Mouse (Mus musculus): ENCODE data around the gene Diaph2. TPM values are rescaled to one million over a fixed set of nuclear protein-coding genes. Genes with fewer than 3 reads are reported as not detected.

Diaph2 gene
- polyA plus RNA-seq, 1 experiment from 2014 or later: 4.3 TPM

DNA sequence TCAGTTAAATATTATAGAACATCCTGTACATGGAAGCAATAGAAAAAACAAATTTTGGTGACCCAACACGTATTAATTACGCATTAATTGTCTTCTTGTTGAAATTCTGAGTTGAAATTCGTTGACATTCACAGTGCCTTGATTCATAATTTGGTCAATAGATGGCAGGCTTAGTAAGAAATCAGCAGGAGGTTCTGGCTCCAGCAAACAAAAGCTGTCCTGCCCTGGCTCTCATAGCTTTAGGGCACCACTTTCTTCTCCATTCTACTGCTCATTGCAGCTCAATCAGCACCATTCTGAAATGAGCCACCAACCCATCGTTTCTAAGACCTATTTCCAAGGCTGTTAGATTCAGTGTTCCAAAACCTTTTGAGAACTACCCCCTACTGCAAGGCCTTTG is 225.3 kb downstream of the Diaph2 start:
- Histone ChIP-seq H3K9ac (ENCODE audit: low read depth, low read length) (no peak overlapping the region), H3K4me3 (ENCODE audit: low read depth, low read length) (no peak overlapping the region), H3K4me2 (no peak overlapping the region), H3K36me3 (ENCODE audit: control insufficient read depth, insufficient read depth, low read length) (no peaks in the 10 kb centered on the region), H3K4me1 (ENCODE audit: control insufficient read depth, insufficient read depth, low read length) (no peaks in the 10 kb centered on the region), H3K27ac (ENCODE audit: low read depth, low read length) (no peak overlapping the region), H3K27me3 (ENCODE audit: control insufficient read depth, insufficient read depth, low read length) (no peaks in the 10 kb centered on the region), H3K9me3 (replicated peaks; ENCODE audit: control insufficient read depth, low read length) (no peaks in the 10 kb centered on the region)
- no peak for ATAC-seq (replicated peaks; ENCODE audit: insufficient number of reproducible peaks, low FRiP score, low TSS enrichment)
- WGBS (ENCODE audit: insufficient replicate concordance): 57% methylated on average over 4 of the region's 4 CpGs

- ATAC-seq (replicated peaks; ENCODE audit: insufficient number of reproducible peaks, low FRiP score, low TSS enrichment): no peak
- Histone ChIP-seq H3K4me1 (ENCODE audit: control insufficient read depth, insufficient read depth, low read length) (no peaks in the 10 kb centered on the region), H3K9me3 (replicated peaks; ENCODE audit: control insufficient read depth, low read length) (no peaks in the 10 kb centered on the region), H3K27ac (ENCODE audit: low read depth, low read length) (no peak overlapping the region), H3K9ac (ENCODE audit: low read depth, low read length) (no peak overlapping the region), H3K4me3 (ENCODE audit: low read depth, low read length) (no peak overlapping the region), H3K27me3 (ENCODE audit: control insufficient read depth, insufficient read depth, low read length) (no peaks in the 10 kb centered on the region), H3K36me3 (ENCODE audit: control insufficient read depth, insufficient read depth, low read length) (no peaks in the 10 kb centered on the region), H3K4me2 (no peak overlapping the region)
Observed at GRCm38 (mm10) chrX:130008210-130008609, 258.7 kb downstream of the Diaph2 start.

- WGBS (ENCODE audit: insufficient replicate concordance): 59% methylated on average over 1 of the region's 1 CpGs
- H3K27ac ChIP-seq (ENCODE audit: low read depth, low read length): no peak overlapping the region
- H3K9me3 ChIP-seq (replicated peaks; ENCODE audit: control insufficient read depth, low read length): no peaks in the 10 kb centered on the region
- H3K4me2 ChIP-seq: no peak overlapping the region
- no peak overlapping the region for H3K9ac ChIP-seq (ENCODE audit: low read depth, low read length)
- H3K4me1 ChIP-seq (ENCODE audit: control insufficient read depth, insufficient read depth, low read length): no peaks in the 10 kb centered on the region
- no peaks in the 10 kb centered on the region for H3K36me3 ChIP-seq (ENCODE audit: control insufficient read depth, insufficient read depth, low read length)
- ATAC-seq (replicated peaks; ENCODE audit: insufficient number of reproducible peaks, low FRiP score, low TSS enrichment): no peak
- no peak overlapping the region for H3K4me3 ChIP-seq (ENCODE audit: low read depth, low read length)
- no peaks in the 10 kb centered on the region for H3K27me3 ChIP-seq (ENCODE audit: control insufficient read depth, insufficient read depth, low read length)
Observed at GRCm38 (mm10) chrX:130019735-130020134, 270.2 kb downstream of the Diaph2 start.

DNA sequence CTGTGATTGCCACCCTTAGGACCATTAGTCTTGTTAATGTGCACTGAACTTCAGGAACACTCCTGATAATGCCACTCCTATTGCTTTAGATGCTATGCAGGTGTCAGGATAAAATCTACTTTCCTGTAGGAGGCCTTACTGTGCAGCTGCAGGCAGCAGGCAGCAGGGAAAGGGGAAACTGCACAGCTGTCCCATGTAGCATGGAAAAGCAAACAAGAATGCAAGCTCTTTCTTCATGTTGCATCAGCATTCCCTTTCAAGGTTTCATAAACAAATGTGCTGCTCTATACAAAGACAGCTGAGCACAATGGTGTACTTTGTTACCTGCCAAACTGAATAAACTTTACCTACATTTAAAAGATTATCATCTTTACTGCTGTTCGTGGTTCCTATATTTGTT is 295.0 kb downstream of the Diaph2 start:
- Histone ChIP-seq H3K4me1 (ENCODE audit: control insufficient read depth, insufficient read depth, low read length) (no peaks in the 10 kb centered on the region), H3K27me3 (ENCODE audit: control insufficient read depth, insufficient read depth, low read length) (no peaks in the 10 kb centered on the region), H3K27ac (ENCODE audit: low read depth, low read length) (no peak overlapping the region), H3K36me3 (ENCODE audit: control insufficient read depth, insufficient read depth, low read length) (no peaks in the 10 kb centered on the region), H3K4me2 (no peak overlapping the region), H3K4me3 (ENCODE audit: low read depth, low read length) (no peak overlapping the region), H3K9me3 (replicated peaks; ENCODE audit: control insufficient read depth, low read length) (no peaks in the 10 kb centered on the region), H3K9ac (ENCODE audit: low read depth, low read length) (no peak overlapping the region)
- WGBS (ENCODE audit: insufficient replicate concordance): 71% methylated on average over 1 of the region's 1 CpGs
- ATAC-seq (replicated peaks; ENCODE audit: insufficient number of reproducible peaks, low FRiP score, low TSS enrichment): no peak

GRCm38 (mm10) chrX:130149216-130149615 is 399.7 kb downstream of the Diaph2 start:
- H3K9me3 ChIP-seq (replicated peaks; ENCODE audit: control insufficient read depth, low read length): no peaks in the 10 kb centered on the region
- H3K4me2 ChIP-seq: no peak overlapping the region
- H3K27me3 ChIP-seq (ENCODE audit: control insufficient read depth, insufficient read depth, low read length): no peaks in the 10 kb centered on the region
- ATAC-seq (replicated peaks; ENCODE audit: insufficient number of reproducible peaks, low FRiP score, low TSS enrichment): no peak
- H3K36me3 ChIP-seq (ENCODE audit: control insufficient read depth, insufficient read depth, low read length): no peaks in the 10 kb centered on the region
- no peak overlapping the region for H3K9ac ChIP-seq (ENCODE audit: low read depth, low read length)
- H3K27ac ChIP-seq (ENCODE audit: low read depth, low read length): no peak overlapping the region
- no peaks in the 10 kb centered on the region for H3K4me1 ChIP-seq (ENCODE audit: control insufficient read depth, insufficient read depth, low read length)
- H3K4me3 ChIP-seq (ENCODE audit: low read depth, low read length): no peak overlapping the region

DNA sequence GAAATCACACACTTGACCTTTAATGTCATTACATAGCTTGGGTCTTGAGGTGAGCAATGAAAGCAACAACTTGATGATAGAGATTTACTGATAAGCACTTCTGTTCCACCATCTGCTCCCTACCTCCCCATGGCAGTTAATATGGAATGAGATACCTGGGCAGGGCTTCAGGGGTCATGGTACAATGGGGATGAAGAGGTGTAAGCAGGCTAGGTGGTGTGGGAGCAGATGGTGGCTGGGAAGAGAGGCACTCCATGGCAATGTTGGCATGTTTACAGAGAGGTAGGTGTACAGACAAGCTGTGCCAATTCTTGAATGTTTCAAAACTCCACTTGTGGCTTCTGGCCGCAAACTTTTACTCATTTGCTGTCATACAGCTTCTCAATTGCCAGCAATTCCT is 402.6 kb downstream of the Diaph2 start:
- Histone ChIP-seq H3K36me3 (ENCODE audit: control insufficient read depth, insufficient read depth, low read length) (no peaks in the 10 kb centered on the region), H3K27me3 (ENCODE audit: control insufficient read depth, insufficient read depth, low read length) (no peaks in the 10 kb centered on the region), H3K4me2 (no peak overlapping the region), H3K27ac (ENCODE audit: low read depth, low read length) (no peak overlapping the region), H3K4me1 (ENCODE audit: control insufficient read depth, insufficient read depth, low read length) (no peaks in the 10 kb centered on the region), H3K4me3 (ENCODE audit: low read depth, low read length) (no peak overlapping the region), H3K9ac (ENCODE audit: low read depth, low read length) (no peak overlapping the region), H3K9me3 (replicated peaks; ENCODE audit: control insufficient read depth, low read length) (no peaks in the 10 kb centered on the region)
- 100% methylated on average over 1 of the region's 1 CpGs for WGBS (ENCODE audit: insufficient replicate concordance)
- ATAC-seq (replicated peaks; ENCODE audit: insufficient number of reproducible peaks, low FRiP score, low TSS enrichment): no peak

DNA sequence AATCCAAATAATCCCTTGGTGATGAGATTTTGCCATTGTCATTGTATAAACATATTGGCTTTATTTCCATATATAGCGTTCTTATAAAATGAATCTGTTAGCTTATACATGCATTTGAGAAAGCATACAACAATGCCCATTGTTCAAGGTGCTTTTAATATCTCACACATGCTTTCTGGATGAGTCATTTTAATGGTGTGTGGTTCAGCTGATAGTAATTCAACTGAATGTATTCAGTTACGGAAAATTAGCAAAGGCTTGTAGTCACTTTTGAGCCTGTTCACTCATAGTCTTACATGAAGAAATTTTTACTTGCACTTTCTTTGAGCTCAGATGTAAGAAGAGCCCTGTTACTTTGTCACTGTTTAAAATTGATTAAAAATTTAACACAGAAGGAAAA is 423.6 kb downstream of the Diaph2 start:
- Histone ChIP-seq H3K9me3 (replicated peaks; ENCODE audit: control insufficient read depth, low read length) (no peaks in the 10 kb centered on the region), H3K4me3 (ENCODE audit: low read depth, low read length) (no peak overlapping the region), H3K27me3 (ENCODE audit: control insufficient read depth, insufficient read depth, low read length) (no peaks in the 10 kb centered on the region), H3K27ac (ENCODE audit: low read depth, low read length) (no peak overlapping the region), H3K36me3 (ENCODE audit: control insufficient read depth, insufficient read depth, low read length) (no peaks in the 10 kb centered on the region), H3K4me1 (ENCODE audit: control insufficient read depth, insufficient read depth, low read length) (no peaks in the 10 kb centered on the region), H3K4me2 (no peak overlapping the region), H3K9ac (ENCODE audit: low read depth, low read length) (no peak overlapping the region)
- ATAC-seq (replicated peaks; ENCODE audit: insufficient number of reproducible peaks, low FRiP score, low TSS enrichment): no peak
- 71% methylated on average over 2 of the region's 2 CpGs for WGBS (ENCODE audit: insufficient replicate concordance)

DNA sequence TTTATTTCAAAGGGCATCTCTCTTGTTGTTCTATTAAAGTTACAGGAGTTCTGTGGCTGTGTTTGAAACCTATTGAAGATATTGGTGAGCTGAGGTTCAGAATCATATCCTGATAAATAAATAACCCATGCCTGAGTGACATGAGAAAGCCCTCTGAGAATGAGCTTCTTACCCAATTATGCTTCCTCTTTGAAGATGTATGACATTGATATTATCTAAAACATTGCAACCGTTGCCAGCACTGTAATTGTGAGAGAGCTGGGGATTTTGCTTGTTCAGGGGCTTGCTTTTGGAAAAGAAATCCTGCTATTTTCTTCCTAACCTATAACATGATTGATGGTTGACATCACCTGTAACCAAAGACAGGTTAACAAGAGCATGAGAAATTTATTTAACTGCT is 438.3 kb downstream of the Diaph2 start:
- Histone ChIP-seq H3K4me2 (no peak overlapping the region), H3K36me3 (ENCODE audit: control insufficient read depth, insufficient read depth, low read length) (no peaks in the 10 kb centered on the region), H3K27me3 (ENCODE audit: control insufficient read depth, insufficient read depth, low read length) (no peaks in the 10 kb centered on the region), H3K9ac (ENCODE audit: low read depth, low read length) (no peak overlapping the region), H3K9me3 (replicated peaks; ENCODE audit: control insufficient read depth, low read length) (no peaks in the 10 kb centered on the region), H3K4me1 (ENCODE audit: control insufficient read depth, insufficient read depth, low read length) (no peaks in the 10 kb centered on the region), H3K27ac (ENCODE audit: low read depth, low read length) (no peak overlapping the region), H3K4me3 (ENCODE audit: low read depth, low read length) (no peak overlapping the region)
- no peak for ATAC-seq (replicated peaks; ENCODE audit: insufficient number of reproducible peaks, low FRiP score, low TSS enrichment)
- WGBS (ENCODE audit: insufficient replicate concordance): 75% methylated on average over 1 of the region's 1 CpGs

- no peaks in the 10 kb centered on the region for H3K4me1 ChIP-seq (ENCODE audit: control insufficient read depth, insufficient read depth, low read length)
- WGBS (ENCODE audit: insufficient replicate concordance): 77% methylated on average over 2 of the region's 2 CpGs
Observed at GRCm38 (mm10) chrX:130188449-130188848, 438.9 kb downstream of the Diaph2 start.

More at GRCm38 (mm10) chrX:130188449-130188848, 438.9 kb downstream of the Diaph2 start:
- no peak overlapping the region for H3K27ac ChIP-seq (ENCODE audit: low read depth, low read length)
- ATAC-seq (replicated peaks; ENCODE audit: insufficient number of reproducible peaks, low FRiP score, low TSS enrichment): no peak
- H3K4me2 ChIP-seq: no peak overlapping the region
- no peaks in the 10 kb centered on the region for H3K9me3 ChIP-seq (replicated peaks; ENCODE audit: control insufficient read depth, low read length)
- no peak overlapping the region for H3K4me3 ChIP-seq (ENCODE audit: low read depth, low read length)
- H3K9ac ChIP-seq (ENCODE audit: low read depth, low read length): no peak overlapping the region
- H3K36me3 ChIP-seq (ENCODE audit: control insufficient read depth, insufficient read depth, low read length): no peaks in the 10 kb centered on the region
- H3K27me3 ChIP-seq (ENCODE audit: control insufficient read depth, insufficient read depth, low read length): no peaks in the 10 kb centered on the region

Data from heart, embryonic 11.5 days (tissue).